Mouse (Mus musculus) adrenal gland, adult 18-20 months (tissue): ENCODE data around the gene Hook2. TPM values are rescaled to one million over a fixed set of nuclear protein-coding genes. Genes with fewer than 3 reads are reported as not detected.

Experiments
- DNase-seq, 2 experiments: peaks; one replicate each; pipeline ENCODE4 v3.0.0; 2021 to 2022; ENCODE audit warnings: low spot score in 2 of 2
- total RNA-seq, 2 experiments: library from RNA; stranded (reverse); gene quantifications; 1 replicate in 1 of 2; 2 replicates in 1 of 2; pipeline ENCODE4 v1.2.3; 2021

Hook2 gene
- total RNA-seq, 2 experiments from 2014 or later = 6.3 to 7.2 TPM

DNA sequence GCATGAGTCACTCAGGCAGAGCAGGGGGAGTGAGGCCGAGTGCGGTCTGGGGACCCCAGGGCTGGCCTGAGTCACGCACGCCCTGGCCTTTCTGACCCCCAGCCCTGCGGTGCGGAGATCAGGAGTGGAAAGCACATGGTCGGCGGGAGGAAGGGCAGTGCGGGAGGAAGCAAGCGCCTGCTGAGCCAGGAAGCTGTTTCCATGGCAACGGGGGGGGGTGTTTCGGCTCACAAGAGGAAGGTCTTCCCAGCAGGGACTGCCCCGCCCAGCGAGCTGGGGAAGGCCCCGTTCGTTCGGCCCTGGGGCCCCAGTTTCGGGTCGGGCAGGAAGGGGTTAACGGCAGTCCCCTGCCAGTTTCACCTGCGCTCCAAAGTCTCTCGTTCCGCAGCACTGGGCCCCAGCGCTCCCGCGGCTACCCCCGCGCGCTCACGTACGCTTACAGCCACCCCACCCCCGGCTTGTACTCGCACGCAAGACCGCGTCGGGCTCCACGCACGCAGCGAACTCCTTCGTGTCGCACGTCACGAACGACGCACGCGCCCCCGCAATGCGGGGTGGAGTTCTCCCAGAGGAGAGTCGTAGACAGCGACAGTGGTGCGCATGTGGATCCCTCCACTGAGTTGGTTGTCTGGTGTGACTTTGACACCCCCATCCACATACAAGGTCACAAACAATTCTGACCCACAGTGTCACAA, 4.6 kb upstream of the Hook2 start:
- DNase-seq = peak; percentile 82 to 83

DNA sequence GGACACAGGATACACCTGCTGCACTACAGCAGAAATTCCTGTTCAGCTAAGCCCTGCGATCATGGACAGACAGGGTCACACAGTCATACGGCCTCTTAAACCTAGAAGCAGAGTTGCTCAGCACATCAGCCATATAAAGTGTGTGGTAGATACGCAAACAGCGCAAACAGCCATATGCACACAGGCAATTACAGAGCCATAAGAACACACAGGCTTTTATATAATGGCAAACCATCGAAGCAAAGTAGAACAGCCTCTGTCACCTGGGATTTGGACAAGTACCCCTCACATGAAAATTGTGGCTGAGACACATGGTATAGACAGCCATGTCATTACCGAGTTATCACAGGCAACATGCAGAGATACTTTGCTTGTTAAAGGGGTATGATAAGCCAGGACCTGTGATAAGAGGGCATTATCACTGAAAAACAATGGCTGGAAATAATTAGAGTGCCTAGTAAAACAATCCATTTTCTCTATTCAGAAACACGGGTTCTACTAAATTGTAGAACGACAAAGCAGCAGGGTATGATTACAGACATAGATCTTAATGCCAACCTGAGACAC, 3.9 kb upstream of the Hook2 start:
- DNase-seq = no peak

DNA sequence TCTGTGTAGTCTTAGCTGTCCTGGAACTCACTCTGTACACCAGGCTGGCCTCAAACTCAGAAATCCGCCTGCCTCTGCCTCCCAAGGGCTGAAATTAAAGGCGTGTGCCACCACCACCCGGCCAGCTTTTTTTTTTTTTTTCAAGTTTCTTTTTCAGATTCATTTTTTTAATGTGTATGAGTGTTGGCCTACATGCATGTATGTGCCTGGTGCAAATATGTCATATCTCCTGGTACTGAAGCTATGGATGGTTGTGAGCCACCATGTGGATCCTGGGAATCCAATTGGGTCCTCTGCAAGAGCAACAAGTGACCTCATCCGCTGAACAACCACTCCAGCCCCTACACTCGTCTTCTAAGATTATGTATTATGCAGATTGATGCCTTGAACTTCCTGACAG, 3.0 kb upstream of the Hook2 start:
- DNase-seq = no peak

DNA sequence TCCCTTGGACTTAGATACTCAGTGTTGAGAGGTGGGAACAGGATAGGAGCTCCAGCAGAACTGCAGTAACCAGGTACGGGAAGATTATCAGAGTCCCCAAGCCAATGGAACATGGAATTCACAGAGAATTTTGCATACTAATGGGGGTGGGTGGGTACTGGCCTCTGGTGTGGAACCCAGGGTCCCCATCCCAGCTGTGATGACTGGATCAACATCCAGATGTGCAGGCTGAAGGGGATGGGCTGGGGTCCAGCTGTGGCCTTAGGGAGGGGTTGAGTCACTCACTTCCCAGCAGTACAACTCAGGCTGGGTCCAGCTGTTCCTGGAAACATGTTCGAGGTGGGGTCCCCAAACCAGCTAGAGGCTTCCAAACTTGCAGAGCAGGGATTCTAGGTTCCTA, 2.5 kb upstream of the Hook2 start:
- DNase-seq = no peak

DNA sequence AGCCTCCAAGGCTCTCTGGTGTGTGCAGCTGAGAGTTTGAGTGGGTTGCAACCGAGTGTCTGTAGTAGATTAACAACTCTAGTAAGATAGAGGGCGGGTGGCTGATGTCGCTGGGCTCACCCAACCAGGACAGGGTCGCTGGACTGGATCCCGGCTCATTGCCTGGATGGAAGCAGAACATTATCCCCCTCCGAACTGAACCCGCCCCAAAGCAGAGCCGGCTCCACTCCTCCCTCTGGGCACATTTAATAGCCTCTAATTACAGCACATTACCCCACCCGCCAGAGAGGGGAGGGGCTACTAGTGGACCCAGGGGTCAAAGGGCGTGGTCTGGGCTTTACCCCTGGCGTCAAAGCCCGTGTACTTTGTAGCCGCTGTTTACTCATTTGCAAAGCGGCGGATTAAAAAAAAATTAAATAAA, 1.1 kb upstream of the Hook2 start:
- DNase-seq = peak in 1 of 2 experiments; percentile 49

DNA sequence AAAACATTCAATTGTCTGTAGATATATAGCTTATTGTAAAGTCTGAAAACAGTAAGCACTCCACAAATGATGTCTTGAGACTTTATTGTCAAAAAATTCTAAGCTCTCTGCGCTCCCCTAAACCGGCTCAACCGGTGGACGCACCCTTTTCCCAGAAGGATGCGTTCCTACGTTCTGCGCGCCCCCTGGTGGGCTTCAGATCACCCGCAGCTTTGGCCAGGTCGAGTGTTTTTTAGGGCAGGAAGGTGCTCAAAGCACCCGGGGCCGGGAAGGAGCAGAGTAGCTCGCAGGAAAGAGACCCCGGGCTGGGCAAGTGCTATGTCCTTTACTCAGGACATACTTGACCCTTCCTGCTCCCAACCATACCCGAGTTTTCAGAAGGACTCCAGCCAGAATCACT, 593 bp upstream of the Hook2 start:
- DNase-seq = peak; percentile 93

DNA sequence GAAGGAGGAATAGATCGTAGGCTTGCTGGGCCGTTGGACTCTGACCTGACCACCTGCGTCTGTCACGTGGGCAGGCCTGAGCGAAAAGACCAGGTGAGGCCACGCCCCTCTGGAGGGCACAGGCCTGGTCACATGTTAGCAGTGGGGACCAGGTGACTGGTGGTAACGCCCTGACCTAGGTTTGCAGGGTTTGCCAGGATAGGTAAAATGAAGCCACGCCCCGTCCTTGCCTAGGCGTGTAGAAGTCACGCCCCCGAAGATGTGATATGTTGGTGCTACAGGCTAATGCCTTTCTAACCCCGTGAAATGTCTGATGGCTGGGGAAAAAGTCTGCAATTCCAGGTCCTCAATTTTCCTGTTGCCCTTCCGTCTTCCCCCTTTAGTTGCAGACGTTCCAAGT, 433 bp downstream of the Hook2 start:
- peak in 1 of 2 experiments; percentile 41 for DNase-seq

DNA sequence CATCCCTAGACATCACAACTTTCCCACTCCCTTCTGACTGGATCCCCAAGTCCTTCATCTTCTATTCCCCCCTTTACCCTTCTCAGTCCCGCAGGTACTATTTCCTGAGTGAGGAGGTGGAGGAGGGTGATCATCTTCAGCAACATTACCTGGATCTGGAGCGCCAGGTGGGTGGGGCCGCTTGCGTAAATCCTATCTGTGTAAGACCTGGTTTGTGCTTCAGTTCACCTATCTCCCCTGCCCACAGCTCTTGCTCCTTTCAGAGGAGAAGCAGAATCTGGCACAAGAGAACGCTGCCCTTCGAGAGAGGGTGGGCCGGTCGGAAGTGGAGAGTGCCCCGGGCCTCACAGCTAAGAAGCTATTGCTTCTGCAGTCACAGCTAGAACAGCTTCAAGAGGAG, 4.0 kb downstream of the Hook2 start:
- no peak for DNase-seq

DNA sequence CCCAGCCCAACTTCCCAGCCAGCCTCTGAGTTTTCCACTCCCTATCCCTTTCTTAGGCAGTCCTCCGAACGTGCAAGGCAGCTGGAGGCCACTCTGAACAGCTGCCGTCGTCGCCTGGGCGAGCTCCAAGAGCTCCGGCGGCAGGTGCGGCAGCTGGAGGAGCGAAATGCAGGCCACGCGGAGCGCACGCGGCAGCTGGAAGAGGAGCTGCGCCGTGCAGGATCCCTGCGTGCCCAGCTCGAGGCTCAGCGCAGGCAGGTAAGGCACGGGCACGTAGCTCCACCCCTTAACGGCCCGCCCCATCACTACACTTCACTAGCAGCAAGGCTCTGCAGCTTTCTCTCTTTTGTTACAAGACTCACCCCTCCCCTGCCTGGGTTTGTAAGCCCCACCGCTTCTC, 5.3 kb downstream of the Hook2 start:
- no peak for DNase-seq

DNA sequence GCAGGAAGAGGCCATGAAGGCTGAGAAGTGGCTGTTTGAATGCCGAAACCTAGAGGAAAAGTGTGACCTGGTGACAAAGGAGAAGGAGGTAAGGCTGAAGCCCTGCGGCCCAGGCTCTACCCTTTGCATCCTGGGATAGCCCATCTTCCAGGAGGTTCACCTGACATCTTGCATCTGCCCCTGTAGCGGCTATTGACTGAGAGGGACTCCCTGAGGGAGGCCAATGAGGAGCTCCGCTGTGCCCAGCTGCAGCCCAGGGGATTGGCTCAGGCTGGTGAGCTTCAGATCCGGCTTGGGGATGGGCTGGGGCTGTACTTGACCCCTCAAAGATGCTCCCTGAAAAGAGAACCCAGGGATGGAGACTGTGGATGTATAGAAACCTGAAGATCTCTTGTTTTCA, 6.6 kb downstream of the Hook2 start:
- DNase-seq = no peak

DNA sequence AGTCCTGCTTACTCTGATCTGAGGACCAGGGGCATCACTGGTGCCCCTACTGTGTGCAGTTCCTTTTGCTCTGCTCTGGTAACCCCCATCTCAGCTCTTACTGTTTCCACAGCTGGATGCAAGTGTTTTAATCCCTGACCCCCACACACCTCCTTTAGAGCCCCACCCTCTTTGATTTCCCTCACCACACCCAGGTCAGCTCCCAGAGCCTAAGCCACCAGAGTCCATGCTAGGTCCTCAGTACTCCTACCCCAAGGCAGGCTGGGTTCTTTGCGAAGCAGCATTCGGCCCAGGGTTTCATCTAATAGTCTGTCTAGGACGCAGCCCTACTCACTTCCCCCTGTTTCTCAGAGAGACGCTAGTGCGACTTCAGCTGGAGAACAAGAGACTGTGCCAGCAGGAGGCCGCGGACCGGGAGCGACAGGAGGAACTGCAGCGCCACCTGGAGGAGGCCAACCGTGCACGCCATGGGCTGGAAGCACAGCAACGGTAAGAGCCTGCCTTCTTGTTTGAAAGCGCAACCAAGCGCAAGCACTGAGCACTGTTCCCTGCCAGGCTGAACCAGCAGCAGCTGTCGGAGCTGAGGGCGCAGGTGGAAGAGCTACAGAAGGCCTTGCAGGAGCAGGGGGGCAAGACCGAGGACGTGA, 7.4 kb downstream of the Hook2 start:
- peak; percentile 90 to 93 for DNase-seq

DNA sequence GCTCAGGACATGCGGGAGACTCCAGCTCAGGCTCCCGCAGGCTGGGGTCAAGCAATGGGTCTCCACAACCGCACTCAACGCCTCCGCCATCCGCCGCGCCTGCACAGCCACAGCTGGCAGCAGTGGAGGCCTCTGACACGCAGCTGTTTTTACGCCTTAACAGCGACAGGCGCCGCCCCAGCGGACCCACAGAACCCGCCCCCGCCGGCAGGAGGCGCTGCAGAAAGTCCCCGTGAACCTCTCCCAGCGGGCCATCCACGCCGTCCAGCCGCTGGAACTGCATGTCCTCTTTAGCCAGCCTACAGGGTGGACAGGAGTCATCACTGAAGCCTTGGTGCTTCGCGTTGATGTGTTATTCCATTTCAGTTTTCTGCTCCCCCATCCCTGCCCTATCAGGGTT, 17.3 kb downstream of the Hook2 start:
- peak in 1 of 2 experiments; percentile 50 for DNase-seq

DNA sequence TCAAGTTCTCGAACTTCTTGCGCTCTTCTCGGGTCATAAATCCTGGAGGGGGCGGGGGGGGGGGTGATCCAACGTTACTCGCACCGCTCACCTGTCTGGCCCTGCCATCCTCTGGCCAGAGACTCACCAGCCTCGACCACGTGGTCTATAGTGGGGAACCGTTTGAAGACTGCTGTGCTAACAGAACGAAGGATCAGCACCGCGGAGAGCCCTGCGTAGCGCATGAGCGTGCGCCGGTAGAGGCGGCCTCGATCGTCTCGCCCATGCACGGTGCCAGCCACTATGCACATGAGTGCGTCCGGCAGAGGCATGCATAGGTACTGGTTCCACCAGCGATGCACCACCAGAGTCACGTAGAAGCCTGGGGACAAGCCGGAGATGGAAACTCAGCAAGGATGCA, 20.8 kb downstream of the Hook2 start:
- DNase-seq = no peak

DNA sequence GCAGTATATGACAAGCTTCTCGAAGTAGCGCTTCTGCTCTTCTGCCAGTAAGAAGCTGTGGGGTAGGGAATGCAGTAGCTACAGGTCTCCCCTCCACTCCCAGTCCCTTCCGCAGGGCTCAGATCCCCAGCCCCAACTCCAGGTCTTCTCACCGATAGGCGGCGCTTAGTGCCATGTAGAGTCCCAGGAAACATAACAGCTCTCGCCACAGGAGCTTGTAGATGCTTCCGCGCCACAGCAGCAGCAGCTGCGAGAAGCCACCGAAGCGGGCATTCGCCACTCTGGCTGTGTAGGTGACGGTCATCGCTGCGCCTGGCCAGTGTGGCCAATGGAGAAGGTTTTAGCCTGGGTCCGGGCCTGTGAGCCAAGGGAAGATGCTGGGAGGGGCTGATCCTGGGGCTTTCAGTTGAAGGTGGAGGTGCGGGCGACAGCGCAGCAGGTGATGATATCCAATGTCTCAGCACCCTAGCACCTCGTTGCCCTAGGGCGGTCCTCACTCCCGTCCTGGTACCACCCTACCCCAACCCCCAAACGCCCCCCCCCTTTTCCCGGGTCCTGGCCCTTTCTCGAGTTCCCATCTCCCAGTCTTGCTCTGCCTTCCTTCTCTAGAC, 22.9 kb downstream of the Hook2 start:
- DNase-seq = peak; percentile 63 to 66

DNA sequence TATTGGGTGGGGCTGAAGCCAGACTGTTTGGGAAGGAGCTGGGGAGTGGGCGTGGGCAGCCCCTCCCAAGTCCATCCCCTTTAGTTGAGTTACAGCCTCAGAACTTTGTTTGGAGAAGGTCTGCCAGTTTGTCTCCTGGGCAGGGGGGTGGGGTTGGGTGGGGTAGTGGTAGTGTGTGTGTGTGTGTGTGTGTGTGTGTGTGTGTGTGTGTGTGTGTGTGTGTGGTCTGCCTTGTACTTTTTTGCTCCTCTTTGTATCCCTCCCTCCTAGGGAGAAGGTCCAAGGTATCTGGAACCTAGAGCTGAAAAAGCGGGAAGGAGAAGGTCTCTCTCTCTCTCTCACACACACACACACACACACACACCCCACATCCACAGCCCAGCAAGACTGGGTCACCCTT, 24.0 kb downstream of the Hook2 start, which contains the start of gene Best2:
TSS of gene Best2 (minus strand) at position 101 of the 400 bp plus-strand sequence.
- no peak for DNase-seq

DNA sequence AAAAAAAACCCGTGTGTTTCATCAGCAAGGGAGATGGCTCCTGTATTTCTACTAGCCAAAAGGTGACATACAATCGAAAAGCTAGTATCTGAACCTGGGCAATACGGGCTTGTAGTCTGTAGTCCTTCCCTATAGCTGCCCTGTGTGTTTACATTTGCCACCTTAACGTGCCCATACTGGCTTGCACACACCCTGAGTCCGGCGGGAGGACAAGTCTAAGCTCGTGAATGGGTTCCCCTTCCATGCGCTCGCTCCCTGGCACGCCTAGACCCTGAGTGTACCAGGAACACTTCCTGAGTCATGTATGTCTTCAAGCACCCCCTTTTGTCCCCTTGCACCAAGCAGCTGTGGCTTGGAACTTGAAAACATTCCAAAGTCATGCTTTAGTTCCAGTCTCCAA, 26.3 kb downstream of the Hook2 start:
- DNase-seq = no peak

DNA sequence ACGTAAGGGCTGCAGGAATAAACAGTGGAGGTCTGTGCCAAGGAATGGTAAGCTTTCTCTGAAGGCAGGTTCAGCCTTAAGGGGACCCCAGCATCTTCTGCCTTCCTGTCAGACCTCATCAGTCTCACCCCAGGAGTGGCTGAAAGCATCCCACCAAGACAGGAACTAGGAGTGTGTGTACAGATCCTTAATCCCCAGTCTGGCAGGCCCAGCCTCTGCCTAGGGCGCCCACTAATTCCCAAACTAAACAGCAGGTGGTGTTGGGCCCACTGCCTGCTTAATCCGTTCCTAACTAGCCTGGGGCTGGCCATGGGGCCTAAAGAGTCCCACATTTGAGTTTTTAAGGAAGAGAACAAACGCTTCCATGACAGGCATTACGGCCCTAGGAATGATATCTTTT, 26.8 kb downstream of the Hook2 start:
- DNase-seq = no peak

DNA sequence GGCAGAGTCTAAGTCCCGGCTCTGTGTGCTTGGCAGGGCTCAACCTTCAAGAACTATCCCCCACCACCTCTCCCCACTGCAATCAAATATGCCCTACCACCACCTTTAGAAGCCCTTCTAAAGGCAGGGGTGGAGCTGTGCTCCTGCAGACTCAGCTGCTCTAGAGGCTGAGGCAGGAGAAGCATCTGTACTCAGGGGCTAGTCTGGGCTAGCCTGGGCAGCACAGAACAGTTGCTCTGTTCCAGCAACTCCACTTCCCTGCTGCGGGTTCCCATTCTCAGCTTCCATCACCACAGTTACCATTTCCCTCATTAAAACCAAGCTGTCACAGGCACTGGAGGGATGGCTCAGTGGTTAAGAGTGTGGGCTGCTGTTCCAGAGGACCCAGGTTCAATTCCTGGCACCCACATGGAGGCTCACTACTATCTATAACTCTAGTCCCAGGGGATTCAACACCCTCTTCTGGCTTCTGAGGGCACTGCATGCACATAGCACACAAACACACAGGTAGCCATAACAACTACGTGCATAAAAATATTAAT, 31.2 kb downstream of the Hook2 start:
- no peak for DNase-seq

DNA sequence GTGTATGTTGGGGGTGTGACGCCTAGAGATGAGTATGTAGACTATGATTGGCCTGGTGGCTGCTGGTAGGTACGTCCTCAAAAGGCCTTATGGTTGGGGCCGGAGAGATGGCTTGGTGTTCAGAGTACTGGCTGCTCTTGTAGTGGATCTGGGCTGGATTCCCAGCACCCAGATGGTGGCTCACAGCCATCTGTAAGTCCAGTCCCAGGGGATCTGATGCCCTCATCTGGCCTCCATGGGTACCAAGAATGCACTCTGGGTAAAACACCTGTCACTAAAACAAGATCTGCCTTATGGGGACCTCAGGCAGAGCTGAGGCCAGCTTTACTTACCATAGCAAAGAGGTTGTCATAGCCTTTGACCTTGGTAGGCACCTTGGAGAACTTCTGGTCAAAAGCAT, 33.4 kb downstream of the Hook2 start:
- DNase-seq = no peak

DNA sequence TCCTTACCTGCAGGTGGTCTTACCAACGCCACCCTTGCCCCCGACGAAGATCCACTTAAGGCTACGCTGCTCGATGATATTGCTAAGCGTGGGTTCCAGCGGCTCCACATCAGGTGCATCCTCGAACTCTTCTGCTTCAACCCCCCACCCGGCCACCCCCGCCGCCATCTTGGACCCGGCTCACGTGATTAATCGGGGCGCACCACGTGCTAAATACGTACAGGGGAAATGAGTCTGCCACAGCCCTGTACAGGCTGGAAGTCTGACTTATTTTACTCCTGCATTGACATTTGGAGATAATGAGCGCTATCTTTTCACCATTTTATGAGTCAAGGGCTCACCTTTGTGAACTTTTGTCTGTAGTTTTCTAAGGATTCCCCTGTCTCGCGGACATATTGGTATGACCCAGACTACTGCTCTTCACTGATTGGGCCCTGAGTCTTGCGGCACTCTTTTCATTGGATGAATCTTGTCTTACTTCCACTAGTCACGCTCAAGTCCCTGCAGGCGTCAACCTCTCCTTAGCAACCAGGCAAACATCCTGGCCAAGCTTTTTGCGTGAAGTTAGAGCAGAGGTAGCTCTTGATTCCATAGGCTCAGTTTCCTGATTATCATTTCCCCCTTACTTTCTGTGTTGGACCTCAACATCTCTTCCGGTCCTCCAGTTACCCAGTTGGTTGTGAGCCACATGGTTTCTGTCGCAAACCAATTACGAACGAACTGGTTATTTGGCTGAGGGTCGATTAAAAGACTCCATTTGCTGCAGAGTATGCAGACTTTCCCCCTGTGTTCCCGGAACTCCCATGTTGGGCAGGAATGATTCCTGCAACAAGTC, 34.9 kb downstream of the Hook2 start, which contains the start of gene Asna1:
TSS of gene Asna1 (minus strand) at position 184 of the 835 bp plus-strand sequence.
- DNase-seq = peak; percentile 72 to 74
